Mouse (Mus musculus) liver, embryonic 14.5 days (tissue): ENCODE results near the gene Cars2. TPM values are rescaled to one million over a fixed set of nuclear protein-coding genes. Genes with fewer than 3 reads are reported as not detected.
"Not testable (repeated sequence)": the region's sequence is repeated elsewhere in the genome, so short reads cannot be mapped to it uniquely, and the experiment has no call there.

Experiments used
- ATAC-seq: fragments of 200-750 bp; cut with Nextera tagmentation; 2 replicates; pipeline ENCODE4 v1.8.0; 2017; ENCODE audit warnings: moderate number of reproducible peaks, mild to moderate bottlenecking, moderate library complexity; ENCODE audit not compliant: insufficient read depth
- DNase-seq, 3 experiments: peaks; one replicate each; pipeline ENCODE4 v3.0.0-alpha.2; 2012 to 2013; ENCODE audit warnings: low read depth in 3 of 3, low spot score in 3 of 3
- H3K27ac ChIP-seq: fragments of 300-500 bp; sonication (generic); 2 replicates; pipeline ENCODE4 v1.5.1; 2014; ENCODE audit warnings: moderate library complexity, mild to moderate bottlenecking, control low read depth, inconsistent platforms
- H3K27me3 ChIP-seq: fragments of 300-500 bp; sonication (generic); 2 replicates; pipeline ENCODE4 v1.6.1; 2014; ENCODE audit warnings: mild to moderate bottlenecking, low read length, moderate library complexity; ENCODE audit not compliant: control insufficient read depth, insufficient read depth
- H3K36me3 ChIP-seq: fragments of 300-500 bp; sonication (generic); replicated peaks from 2 replicates; pipeline ENCODE4 v1.6.1; 2014; ENCODE audit warnings: low read depth; ENCODE audit not compliant: control insufficient read depth, insufficient read depth
- H3K4me1 ChIP-seq, 2 experiments: fragments of 200-500 bp in 1 of 2; fragments of 300-500 bp in 1 of 2; sonication (generic) in 1 of 2; replicated peaks; 2 replicates each; pipeline ENCODE4 v1.6.1; 2012 to 2014; ENCODE audit warnings: antibody characterized with exemption in 1 of 2, inconsistent platforms in 1 of 2, low read length in 1 of 2; ENCODE audit not compliant: control insufficient read depth in 2 of 2, insufficient read depth in 2 of 2
- H3K4me2 ChIP-seq: fragments of 300-500 bp; sonication (generic); 2 replicates; pipeline ENCODE4 v1.6.1; 2014; ENCODE audit warnings: low read depth, mild to moderate bottlenecking, control low read depth, moderate library complexity
- H3K4me3 ChIP-seq, 2 experiments: fragments of 200-500 bp in 1 of 2; fragments of 300-500 bp in 1 of 2; sonication (generic) in 1 of 2; 2 replicates each; pipeline ENCODE4 v1.5.1; 2012 to 2014; ENCODE audit warnings: low read depth in 2 of 2, low read length in 2 of 2, mild to moderate bottlenecking in 2 of 2, control low read depth in 1 of 2, inconsistent platforms in 1 of 2, moderate library complexity in 1 of 2; ENCODE audit not compliant: insufficient read depth in 1 of 2
- H3K9ac ChIP-seq: fragments of 300-500 bp; sonication (generic); replicated peaks from 2 replicates; pipeline ENCODE4 v1.6.1; 2014; ENCODE audit warnings: mild to moderate bottlenecking, control low read depth, moderate library complexity
- H3K9me3 ChIP-seq: fragments of 300-500 bp; sonication (generic); 2 replicates; pipeline ENCODE4 v1.6.1; 2016; ENCODE audit warnings: low read length, mixed read lengths; ENCODE audit not compliant: control insufficient read depth
- CTCF ChIP-seq: IDR thresholded peaks from 2 replicates; pipeline ENCODE4 v1.5.1; 2016; ENCODE audit warnings: antibody characterized with exemption, low read depth, control low read depth
- EP300 ChIP-seq: IDR thresholded peaks from 2 replicates; pipeline ENCODE4 v1.6.1; 2016; ENCODE audit warnings: antibody characterized with exemption, low read depth
- WGBS: fragments of 180-500 bp; shearing (Covaris S2); extraction: QIAGEN DNeasy Blood & Tissue Kit; methylation state at CpG from one replicate; pipeline ENCODE4 v1.1.7; 2014; ENCODE audit not compliant: insufficient replicate concordance; 5-methylcytosine and 5-hydroxymethylcytosine counted together
- polyA plus RNA-seq, 2 experiments: library from polyadenylated mRNA; depleted of rRNA in 1 of 2; stranded (reverse) in 1 of 2; unstranded in 1 of 2; fragments of >200 nt; fragmentation: Nextera tagmentation in 1 of 2; extraction: Ambion mirVana in 1 of 2; gene quantifications; 2 replicates each; pipeline versions ENCODE4 v1.2.1 to v1.2.3; 2012 to 2014

Cars2 gene
- polyA plus RNA-seq, 2 experiments: 15.5 to 18.2 TPM

GRCm38 (mm10) chr8:11470694-11471093 lies 79.9 kb downstream of the Cars2 start:
- ATAC-seq (no peak), DNase-seq (no peak)
- Histone ChIP-seq H3K27ac (no peak overlapping the region), H3K9ac (no peak overlapping the region), H3K27me3 (peaks cover 13% of the 10 kb centered on the region), H3K36me3 (no peaks in the 10 kb centered on the region), H3K4me1 (peaks cover 0 to 22% of the 10 kb centered on the region in 2 experiments; a peak in 2 of 4 replicates), H3K4me2 (no peak overlapping the region), H3K4me3 (no peak overlapping the region), H3K9me3 (no peaks in the 10 kb centered on the region)
- 52% methylated on average over 7 of the region's 7 CpGs for WGBS
- TF ChIP-seq CTCF: no peak
- TF ChIP-seq EP300: no peak

- Histone ChIP-seq H3K4me3 (no peak overlapping the region), H3K27me3 (no peaks in the 10 kb centered on the region; the same call in none of the 2 replicates), H3K4me2 (no peak overlapping the region), H3K9ac (no peak overlapping the region), H3K9me3 (no peaks in the 10 kb centered on the region), H3K36me3 (no peaks in the 10 kb centered on the region), H3K27ac (no peak overlapping the region), H3K4me1 (peaks cover 0 to 25% of the 10 kb centered on the region in 2 experiments; a peak in 2 of 4 replicates)
- 8% methylated on average over 3 of the region's 3 CpGs for WGBS
- DNase-seq: no peak
- TF ChIP-seq CTCF (peak; percentile 65), EP300 (no peak)
- no peak for ATAC-seq
Observed at GRCm38 (mm10) chr8:11469095-11469494, 81.5 kb downstream of the Cars2 start.

GRCm38 (mm10) chr8:11466528-11466927 lies 84.1 kb downstream of the Cars2 start:
- WGBS: 74% methylated on average over 5 of the region's 5 CpGs
- not testable (repeated sequence) for H3K27me3 ChIP-seq, H3K9me3 ChIP-seq, H3K4me3 ChIP-seq, H3K36me3 ChIP-seq, ATAC-seq, DNase-seq, H3K9ac ChIP-seq, H3K4me2 ChIP-seq, H3K27ac ChIP-seq
- peaks cover 0 to 22% of the 10 kb centered on the region in 2 experiments; a peak in 2 of 4 replicates for H3K4me1 ChIP-seq

GRCm38 (mm10) chr8:11465619-11466018 lies 85.0 kb downstream of the Cars2 start:
- ATAC-seq: no peak
- Histone ChIP-seq H3K36me3 (no peaks in the 10 kb centered on the region), H3K9me3 (no peaks in the 10 kb centered on the region), H3K9ac (no peak overlapping the region), H3K4me1 (peaks cover 0 to 22% of the 10 kb centered on the region in 2 experiments; a peak in 2 of 4 replicates), H3K4me2 (no peak overlapping the region), H3K27me3 (no peaks in the 10 kb centered on the region), H3K27ac (no peak overlapping the region), H3K4me3 (no peak overlapping the region)
- WGBS: 73% methylated on average over 4 of the region's 4 CpGs
- no peak for DNase-seq
- TF ChIP-seq EP300 (no peak), CTCF (no peak)

GRCm38 (mm10) chr8:11464707-11464964 lies 85.9 kb downstream of the Cars2 start:
- no peak for ATAC-seq
- H3K4me3 ChIP-seq: no peak overlapping the region
- H3K9ac ChIP-seq: no peak overlapping the region
- 49% methylated on average over 3 of the region's 3 CpGs for WGBS
- no peak overlapping the region for H3K27ac ChIP-seq
- no peak overlapping the region for H3K4me2 ChIP-seq
- no peaks in the 10 kb centered on the region for H3K9me3 ChIP-seq
- H3K36me3 ChIP-seq: no peaks in the 10 kb centered on the region
- H3K4me1 ChIP-seq: peaks cover 0 to 22% of the 10 kb centered on the region in 2 experiments; a peak in 2 of 4 replicates
- DNase-seq: no peak
- H3K27me3 ChIP-seq: no peaks in the 10 kb centered on the region
- TF ChIP-seq CTCF (no peak), EP300 (no peak)

Other genes starting within 250 kb of the Cars2 start
- 4.7 TPM in 2 replicates for gene Col4a2, start 238.0 kb downstream of the Cars2 start, polyA plus RNA-seq (2012; rRNA removed)
- gene Col4a2, start 238.0 kb downstream of the Cars2 start, polyA plus RNA-seq (2014; fragmentation: Nextera tagmentation; extraction: Ambion mirVana): 4.9 and 5.3 TPM in 2 replicates
- gene Col4a1, start 238.0 kb downstream of the Cars2 start, polyA plus RNA-seq (2012; rRNA removed): 15.4 and 16.3 TPM in 2 replicates
- 13.5 and 14.4 TPM in 2 replicates for gene Col4a1, start 238.0 kb downstream of the Cars2 start, polyA plus RNA-seq (2014; fragmentation: Nextera tagmentation; extraction: Ambion mirVana)
- gene Rab20, start 72.1 kb downstream of the Cars2 start, polyA plus RNA-seq (2012; rRNA removed): 2.7 and 2.8 TPM in 2 replicates
- gene Rab20, start 72.1 kb downstream of the Cars2 start, polyA plus RNA-seq (2014; fragmentation: Nextera tagmentation; extraction: Ambion mirVana): 2.9 and 3.1 TPM in 2 replicates
- gene Naxd, start 53.3 kb downstream of the Cars2 start, polyA plus RNA-seq (2012; rRNA removed): 26.9 and 29.8 TPM in 2 replicates
- 31.9 and 33.0 TPM in 2 replicates for gene Naxd, start 53.3 kb downstream of the Cars2 start, polyA plus RNA-seq (2014; fragmentation: Nextera tagmentation; extraction: Ambion mirVana)
- 9.3 and 15.6 TPM in 2 replicates for gene Ing1, start 4.8 kb upstream of the Cars2 start, polyA plus RNA-seq (2012; rRNA removed)
- gene Ing1, start 4.8 kb upstream of the Cars2 start, polyA plus RNA-seq (2014; fragmentation: Nextera tagmentation; extraction: Ambion mirVana): 13.2 and 14.2 TPM in 2 replicates
- gene Ankrd10, start 85.0 kb upstream of the Cars2 start, polyA plus RNA-seq (2012; rRNA removed): 24.8 and 25.3 TPM in 2 replicates
- 17.6 and 21.8 TPM in 2 replicates for gene Ankrd10, start 85.0 kb upstream of the Cars2 start, polyA plus RNA-seq (2014; fragmentation: Nextera tagmentation; extraction: Ambion mirVana)
- not detected in 2 replicates for gene 1700016D06Rik, start 150.3 kb upstream of the Cars2 start, polyA plus RNA-seq (2012; rRNA removed)
- gene 1700016D06Rik, start 150.3 kb upstream of the Cars2 start, polyA plus RNA-seq (2014; fragmentation: Nextera tagmentation; extraction: Ambion mirVana): not detected in 2 replicates
- 6.4 and 6.5 TPM in 2 replicates for gene Arhgef7, start 176.9 kb upstream of the Cars2 start, polyA plus RNA-seq (2012; rRNA removed)
- gene Arhgef7, start 176.9 kb upstream of the Cars2 start, polyA plus RNA-seq (2014; fragmentation: Nextera tagmentation; extraction: Ambion mirVana): 7.0 and 8.0 TPM in 2 replicates